Comparison of ENCODE assay signal across 13 mouse cellular contexts in the genomic region with DNA sequence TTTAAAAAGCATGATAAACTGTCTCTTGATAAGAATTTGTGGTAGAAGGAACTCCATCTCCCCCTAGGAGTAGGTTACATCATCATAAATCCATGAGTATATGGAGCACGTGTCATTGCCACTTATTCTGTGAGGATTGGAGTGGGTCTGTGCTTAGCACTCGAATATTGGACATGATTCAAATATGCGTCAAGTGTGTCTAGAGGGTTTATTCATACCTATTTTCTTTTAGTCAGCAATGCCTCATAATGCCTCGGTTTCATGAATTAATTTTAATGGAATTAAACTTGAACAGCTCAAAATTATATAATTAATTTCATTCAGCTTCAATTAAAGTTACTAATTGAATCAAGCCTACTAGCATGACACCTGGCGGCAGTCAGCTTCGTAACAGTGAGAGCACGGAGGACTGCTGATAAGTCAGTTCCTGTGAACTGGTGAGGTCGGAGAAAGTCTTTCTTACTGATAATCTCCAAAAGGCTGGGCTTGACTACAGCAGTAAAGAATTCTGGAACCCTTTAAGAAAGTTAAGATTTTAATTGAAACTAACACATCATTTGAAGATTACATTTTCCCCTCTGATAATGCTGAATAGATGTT. TPM values are rescaled to one million over a fixed set of nuclear protein-coding genes. Genes with fewer than 3 reads are reported as not detected.
A peak's percentile ranks its signal among the peaks of the same experiment; 100 is the strongest.
DNase-seq lines count a peak whose midpoint lies in the region; ATAC-seq and TF ChIP-seq lines count a peak whose summit lies in the region.
"Had no signal": no experiment of that assay in that cellular context is flagged by ENCODE, and none has a peak within 500 bp of the region (broad histone marks: within the 10 kb centered on the region; RNA-seq: fewer than 3 reads in every experiment).

No protein-coding gene starts in this region.

- no peaks in the 10 kb centered on the region for H3K27me3 ChIP-seq in heart, embryonic 11.5 days (ENCODE audit: control insufficient read depth, insufficient read depth, low read length)
- no peaks in the 10 kb centered on the region for H3K27me3 ChIP-seq in lung, embryonic 14.5 days (ENCODE audit: insufficient read depth, low read length)
- H3K27me3 ChIP-seq in forebrain, embryonic 16.5 days (replicated peaks; ENCODE audit: control insufficient read depth, insufficient read depth, low read length), result no peaks in the 10 kb centered on the region
- H3K27me3 ChIP-seq: CH12.LX; liver, embryonic 12.5 days; stomach, embryonic 15.5 days had no signal

- H3K4me1 ChIP-seq in heart, embryonic 11.5 days (ENCODE audit: control insufficient read depth, insufficient read depth, low read length), result peaks cover 6% of the 10 kb centered on the region
- peaks cover 14% of the 10 kb centered on the region for H3K4me1 ChIP-seq in lung, embryonic 14.5 days (ENCODE audit: insufficient read depth)
- H3K4me1 ChIP-seq in lung, adult 2 months (ENCODE audit: control insufficient read depth, insufficient read depth, low read length), result peaks cover 22% of the 10 kb centered on the region
- no peaks in the 10 kb centered on the region for H3K4me1 ChIP-seq in forebrain, embryonic 16.5 days (replicated peaks; ENCODE audit: control insufficient read depth, insufficient read depth, low read length)
- H3K4me1 ChIP-seq: stomach, embryonic 15.5 days had no signal

- H3K4me3 ChIP-seq in heart, embryonic 11.5 days (ENCODE audit: low read depth, low read length), result no peak overlapping the region
- H3K4me3 ChIP-seq in lung, embryonic 14.5 days (ENCODE audit: low read depth, low read length), result no peak overlapping the region
- H3K4me3 ChIP-seq in lung, adult 2 months (replicated peaks; ENCODE audit: extremely low read depth, low read depth, low read length), result no peak overlapping the region
- H3K4me3 ChIP-seq in forebrain, embryonic 16.5 days (replicated peaks; ENCODE audit: low read length), result no peak overlapping the region
- H3K4me3 ChIP-seq: liver, embryonic 12.5 days; stomach, embryonic 15.5 days had no signal

- no peak for TF ChIP-seq CTCF in lung, embryonic 14.5 days (IDR thresholded peaks at IDR 0.05; ENCODE audit: low read depth)
- TF ChIP-seq CTCF in lung, adult 2 months (IDR thresholded peaks at IDR 0.05; ENCODE audit: insufficient read depth, low read length), result no peak

- DNase-seq in heart, postnatal 25 days (ENCODE audit: low spot score), result no peak
- peak; percentile 79 for DNase-seq in lung, embryonic 14.5 days
- DNase-seq in lung, adult 2 months, result no peak
- DNase-seq in embryo, embryonic 10 days (ENCODE audit: low spot score), result no peak
- DNase-seq: adrenal gland, postnatal 14 days; kidney, adult 11 months; right cerebral cortex, postnatal 4 days had no signal

- intact Hi-C loops in heart, postnatal 25 days (cut with DNase I), result no loop called here

- no peaks in the 10 kb centered on the region for H3K9me3 ChIP-seq in heart, embryonic 11.5 days (replicated peaks; ENCODE audit: control insufficient read depth, low read length)
- H3K9me3 ChIP-seq in lung, embryonic 14.5 days (ENCODE audit: low read depth, low read length), result no peaks in the 10 kb centered on the region
- no peaks in the 10 kb centered on the region for H3K9me3 ChIP-seq in forebrain, embryonic 16.5 days (ENCODE audit: control insufficient read depth, low read length)
- H3K9me3 ChIP-seq: liver, embryonic 12.5 days; stomach, embryonic 15.5 days had no signal

- ATAC-seq in heart, embryonic 11.5 days (replicated peaks; ENCODE audit: insufficient number of reproducible peaks, low FRiP score, low TSS enrichment), result peak; percentile 55; the same call in 1 of the 2 replicates
- peak; percentile 88; the same call in 1 of the 2 replicates for ATAC-seq in lung, embryonic 14.5 days (ENCODE audit: insufficient read depth)
- peak; percentile 94 for ATAC-seq in forebrain, embryonic 16.5 days
- ATAC-seq in megakaryocyte-erythroid progenitor cell, adult 5-6 weeks (replicated peaks; ENCODE audit: low FRiP score, low TSS enrichment, poor library complexity, severe bottlenecking), result peak; percentile 87

- no peak overlapping the region for H3K4me2 ChIP-seq in heart, embryonic 11.5 days
- H3K4me2 ChIP-seq in lung, embryonic 14.5 days, result no peak overlapping the region
- no peak overlapping the region for H3K4me2 ChIP-seq in forebrain, embryonic 16.5 days (ENCODE audit: low read length)
- H3K4me2 ChIP-seq: liver, embryonic 12.5 days; stomach, embryonic 15.5 days had no signal

- no peak overlapping the region for H3K9ac ChIP-seq in heart, embryonic 11.5 days (ENCODE audit: low read depth, low read length)
- H3K9ac ChIP-seq in lung, embryonic 14.5 days, result no peak overlapping the region
- H3K9ac ChIP-seq in forebrain, embryonic 16.5 days (replicated peaks; ENCODE audit: low read depth, low read length), result no peak overlapping the region
- H3K9ac ChIP-seq: liver, embryonic 12.5 days; stomach, embryonic 15.5 days had no signal

- H3K27ac ChIP-seq in heart, embryonic 11.5 days (ENCODE audit: low read depth, low read length), result no peak overlapping the region
- peak overlapping the region; percentile 73 for H3K27ac ChIP-seq in lung, embryonic 14.5 days (ENCODE audit: low read depth)
- no peak overlapping the region for H3K27ac ChIP-seq in forebrain, embryonic 16.5 days (ENCODE audit: low read length)
- H3K27ac ChIP-seq: liver, embryonic 12.5 days; stomach, embryonic 15.5 days had no signal

- 30% methylated on average over 8 of the region's 8 CpGs for WGBS in heart, embryonic 11.5 days (ENCODE audit: insufficient replicate concordance)
- 29% methylated on average over 8 of the region's 8 CpGs for WGBS in lung, embryonic 14.5 days
- 49% methylated on average over 8 of the region's 8 CpGs for WGBS in lung, adult 2 months
- WGBS in forebrain, embryonic 16.5 days, result 34% methylated on average over 8 of the region's 8 CpGs

- no peak for TF ChIP-seq POLR2A in lung, adult 2 months (IDR thresholded peaks at IDR 0.05; ENCODE audit: borderline replicate concordance, extremely low read depth, low read depth, low read length)

- H3K36me3 ChIP-seq in heart, embryonic 11.5 days (ENCODE audit: control insufficient read depth, insufficient read depth, low read length), result 0 out of 2 replicates have a peak, but pooled peaks cover 3% of the 10 kb centered on the region
- H3K36me3 ChIP-seq in lung, embryonic 14.5 days (ENCODE audit: insufficient read depth), result peaks cover 10% of the 10 kb centered on the region; the same call in 1 of the 2 replicates
- H3K36me3 ChIP-seq in forebrain, embryonic 16.5 days (ENCODE audit: control insufficient read depth, insufficient read depth), result no peaks in the 10 kb centered on the region
- H3K36me3 ChIP-seq: liver, embryonic 12.5 days had no signal

RNA-seq across cellular contexts. Expression of a gene that starts 17.0 kb away (rescaled TPM):
- 7.4 and 8.1 TPM in 2 replicates for polyA plus RNA-seq in heart, embryonic 11.5 days (2014; fragmentation: Nextera tagmentation; extraction: Ambion mirVana)
- total RNA-seq in heart, postnatal 25 days (2021), result 10 to 100 TPM; 16.9 to 17.3 TPM
- polyA plus RNA-seq in lung, embryonic 14.5 days (2014; fragmentation: Nextera tagmentation; extraction: Ambion mirVana), result 11.7 and 12.4 TPM in 2 replicates
- 23.8 and 23.9 TPM in 2 replicates for polyA plus RNA-seq in lung, adult 2 months (2012; rRNA removed)
- 1.7 and 1.8 TPM in 2 replicates for polyA plus RNA-seq in forebrain, embryonic 16.5 days (2015; fragmentation: Nextera tagmentation; extraction: Ambion mirVana)
- total RNA-seq in megakaryocyte-erythroid progenitor cell, adult 5-6 weeks (2014; fragmentation: Nextera tagmentation), result 0.11 and 0.45 TPM in 2 replicates
- total RNA-seq in megakaryocyte-erythroid progenitor cell, adult 5-6 weeks (2017), result 2.8 and 4.4 TPM in 2 replicates
